ENCODE assay signal across 15 mouse cellular contexts in genomic region chr14:46637240-46637639, GRCm38 (mm10).
DNase-seq lines count a peak whose midpoint lies in the region; ATAC-seq and TF ChIP-seq lines count a peak whose summit lies in the region.
"Had no signal": no experiment of that assay in that cellular context is flagged by ENCODE, and none has a peak within 500 bp of the region (broad histone marks: within the 10 kb centered on the region; RNA-seq: fewer than 3 reads in every experiment).

No protein-coding gene starts in this region.

- H3K9me3 ChIP-seq in heart, embryonic 10.5 days, result no peaks in the 10 kb centered on the region
- H3K9me3 ChIP-seq in hindbrain, postnatal 0 days (ENCODE audit: low read length), result no peaks in the 10 kb centered on the region
- H3K9me3 ChIP-seq: liver, embryonic 15.5 days; stomach, embryonic 15.5 days had no signal

- H3K27ac ChIP-seq in heart, embryonic 10.5 days, result no peak overlapping the region
- H3K27ac ChIP-seq in hindbrain, postnatal 0 days, result no peak overlapping the region
- H3K27ac ChIP-seq: liver, embryonic 15.5 days; stomach, embryonic 15.5 days had no signal

- peak; percentile 82 for ATAC-seq in hindbrain, postnatal 0 days
- no peak for ATAC-seq in monocyte, adult 5-6 weeks (replicated peaks; ENCODE audit: insufficient number of reproducible peaks, low FRiP score, low TSS enrichment, poor library complexity, severe bottlenecking)
- ATAC-seq: lung, postnatal 0 days; Patski had no signal

- TF ChIP-seq CTCF in hindbrain, postnatal 0 days (IDR thresholded peaks at IDR 0.05; ENCODE audit: low read depth), result no peak

- no peaks in the 10 kb centered on the region for H3K79me2 ChIP-seq in myocyte (ENCODE audit: control insufficient read depth, insufficient read depth)

- intact Hi-C loops in heart, postnatal 36 days (cut with DNase I), result loop anchor here (5.0 kb wide), 1 partner anchor 35 kb away; no protein-coding TSS in a partner anchor

- no peak overlapping the region for H3K4me3 ChIP-seq in heart, embryonic 10.5 days
- no peak overlapping the region for H3K4me3 ChIP-seq in hindbrain, postnatal 0 days (ENCODE audit: low read length)
- H3K4me3 ChIP-seq in myocyte, result no peak overlapping the region
- H3K4me3 ChIP-seq: liver, embryonic 15.5 days; stomach, embryonic 15.5 days had no signal

- no peak overlapping the region for H3K4me2 ChIP-seq in hindbrain, postnatal 0 days (ENCODE audit: low read depth, low read length)
- peak overlapping the region; percentile 57 for H3K4me2 ChIP-seq in myocyte (ENCODE audit: low read depth)
- H3K4me2 ChIP-seq: liver, embryonic 15.5 days; stomach, embryonic 15.5 days had no signal

- TF ChIP-seq POLR2A in myocyte (IDR thresholded peaks at IDR 0.05; ENCODE audit: insufficient read length, low read depth), result no peak

- no peak overlapping the region for H3ac ChIP-seq in myocyte (ENCODE audit: control insufficient read depth, insufficient read length)

- no peaks in the 10 kb centered on the region for H3K36me3 ChIP-seq in heart, embryonic 10.5 days
- H3K36me3 ChIP-seq in hindbrain, postnatal 0 days (ENCODE audit: insufficient read depth, low read length), result no peaks in the 10 kb centered on the region
- H3K36me3 ChIP-seq in myocyte (ENCODE audit: control insufficient read depth, insufficient read depth), result no peaks in the 10 kb centered on the region
- H3K36me3 ChIP-seq: liver, embryonic 15.5 days; stomach, embryonic 15.5 days had no signal

- peak; percentile 48 for DNase-seq in heart, embryonic 10.5 days (ENCODE audit: low spot score)
- no peak for DNase-seq in heart, postnatal 36 days
- DNase-seq in brain, embryonic 18.5 days (ENCODE audit: low read depth, low spot score), result peak; percentile 34
- DNase-seq in hindbrain, postnatal 0 days (ENCODE audit: low spot score), result peak; percentile 73
- no peak for DNase-seq in embryo, embryonic 11 days
- DNase-seq: cerebellum, postnatal 36 days; kidney, adult 9 months; kidney, postnatal 36 days; thymus, adult 2 months had no signal

- 92% methylated on average over 5 of the region's 5 CpGs for WGBS in heart, embryonic 10.5 days
- WGBS in hindbrain, postnatal 0 days, result 59% methylated on average over 5 of the region's 5 CpGs

- peaks cover 22% of the 10 kb centered on the region for H3K4me1 ChIP-seq in heart, embryonic 10.5 days
- H3K4me1 ChIP-seq in hindbrain, postnatal 0 days (ENCODE audit: insufficient read depth, low read length), result no peaks in the 10 kb centered on the region
- H3K4me1 ChIP-seq: liver, embryonic 15.5 days; stomach, embryonic 15.5 days had no signal

- H3K9ac ChIP-seq in hindbrain, postnatal 0 days (replicated peaks; ENCODE audit: low read length), result no peak overlapping the region
- H3K9ac ChIP-seq: liver, embryonic 15.5 days; stomach, embryonic 15.5 days had no signal

- H3K27me3 ChIP-seq in heart, embryonic 10.5 days (ENCODE audit: insufficient read depth, poor library complexity, severe bottlenecking), result no peaks in the 10 kb centered on the region
- no peaks in the 10 kb centered on the region for H3K27me3 ChIP-seq in hindbrain, postnatal 0 days (ENCODE audit: insufficient read depth, low read length)
- H3K27me3 ChIP-seq in myocyte (ENCODE audit: control insufficient read depth, insufficient read depth, insufficient read length), result no peaks in the 10 kb centered on the region
- H3K27me3 ChIP-seq: liver, embryonic 15.5 days; Patski; stomach, embryonic 15.5 days had no signal

TF ChIP-seq in myocyte, 11 proteins besides CTCF, POLR2A, EP300 and RAD21:
- TF ChIP-seq SRF (IDR thresholded peaks at IDR 0.05; ENCODE audit: control insufficient read depth, insufficient read length, low read depth) (no peak), REST (IDR thresholded peaks at IDR 0.05; ENCODE audit: insufficient read depth, insufficient read length) (no peak), MYOG (IDR thresholded peaks at IDR 0.05; ENCODE audit: control insufficient read depth in 1 of 3, insufficient read depth in 1 of 3, insufficient read length in 2 of 3, low read depth in 2 of 3) (no peak), MAX (IDR thresholded peaks at IDR 0.05; ENCODE audit: low read depth) (no peak), TCF12 (IDR thresholded peaks at IDR 0.05; ENCODE audit: insufficient read depth, poor library complexity, severe bottlenecking) (no peak), E2F4 (IDR thresholded peaks at IDR 0.05; ENCODE audit: insufficient read depth) (no peak), USF1 (IDR thresholded peaks at IDR 0.05; ENCODE audit: low read depth) (no peak), CEBPB (IDR thresholded peaks at IDR 0.05; ENCODE audit: insufficient read depth, poor library complexity, severe bottlenecking) (no peak), TCF3 (IDR thresholded peaks at IDR 0.05; ENCODE audit: insufficient read length, low read depth) (no peak), MYOD1 (IDR thresholded peaks at IDR 0.05; ENCODE audit: control insufficient read depth in 1 of 3, insufficient read length in 2 of 3, low read depth in 2 of 3) (no peak), POLR2AphosphoS2 (IDR thresholded peaks at IDR 0.05; ENCODE audit: insufficient read length, low read depth) (no peak)

Comparison
In these comparisons a context has a peak if more than half of its experiments do, and no peak if none do; other contexts are left out.
1. DNase-seq: peak in heart, embryonic 10.5 days (single experiment), brain, embryonic 18.5 days (single experiment) and hindbrain, postnatal 0 days (single experiment); none in heart, postnatal 36 days (0 of 2) and embryo, embryonic 11 days (single experiment).